Mouse (Mus musculus) 416B (cell line): ENCODE data around the gene Olfr325.

Experiments
- DNase-seq: peaks from one replicate; pipeline ENCODE4 v3.0.0; 2011; ENCODE audit warnings: low read depth

Gene Olfr325

DNA sequence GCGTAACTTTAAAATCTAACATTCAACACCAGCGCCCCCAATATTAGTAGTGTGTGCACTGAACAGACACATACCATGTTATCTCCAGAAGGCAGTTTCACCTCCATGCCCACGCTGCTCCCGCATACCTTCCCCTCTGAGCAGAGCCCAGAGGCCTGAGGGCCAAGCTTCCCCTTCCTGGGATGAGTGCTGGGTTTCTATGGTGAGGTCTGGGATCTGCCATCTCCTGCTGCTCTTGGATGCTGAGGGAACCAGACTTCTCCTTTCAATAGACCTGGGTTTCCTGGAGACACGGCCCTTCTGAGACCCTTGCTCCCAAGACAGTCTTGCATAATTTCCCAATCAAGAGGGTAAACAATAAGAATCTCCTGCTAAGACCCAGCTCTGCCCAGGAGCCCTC lies 52.9 kb downstream of the Olfr325 start, which contains the start of gene Olfr323:
Gene Olfr323, minus strand, starts transcription at position 101 of the 400 bp plus-strand sequence.
- DNase-seq, result no peak
